Mouse (Mus musculus): ENCODE results near the gene Nfatc2ip.
"Not testable (repeated sequence)": the region's sequence is repeated elsewhere in the genome, so short reads cannot be mapped to it uniquely, and the experiment has no call there.

The Nfatc2ip gene

GRCm38 (mm10) chr7:126411061-126411460 lies 14.5 kb upstream of the Nfatc2ip start:
- DNase-seq (ENCODE audit: low spot score in 2 of 2): no peak

- DNase-seq (ENCODE audit: low spot score in 2 of 2): no peak
Observed at GRCm38 (mm10) chr7:126408686-126409085, 12.1 kb upstream of the Nfatc2ip start.

GRCm38 (mm10) chr7:126402518-126402917 lies 6.0 kb upstream of the Nfatc2ip start:
- DNase-seq (ENCODE audit: low spot score in 2 of 2): not testable (repeated sequence)

- peak; percentile 41 to 64 for DNase-seq (ENCODE audit: low spot score in 2 of 2)
Observed at GRCm38 (mm10) chr7:126399548-126399947, 3.0 kb upstream of the Nfatc2ip start.

- no peak for DNase-seq (ENCODE audit: low spot score in 2 of 2)
Observed at GRCm38 (mm10) chr7:126397822-126398221, 1.3 kb upstream of the Nfatc2ip start.

- no peak for DNase-seq (ENCODE audit: low spot score in 2 of 2)
Observed at GRCm38 (mm10) chr7:126397221-126397620, 684 bp upstream of the Nfatc2ip start.

GRCm38 (mm10) chr7:126392086-126392884 lies 4.3 kb downstream of the Nfatc2ip start:
- not testable (repeated sequence) for DNase-seq (ENCODE audit: low spot score in 2 of 2)

- no peak for DNase-seq (ENCODE audit: low spot score in 2 of 2)
Observed at GRCm38 (mm10) chr7:126388185-126388584, 8.4 kb downstream of the Nfatc2ip start.

- DNase-seq (ENCODE audit: low spot score in 2 of 2): no peak
Observed at GRCm38 (mm10) chr7:126383565-126383964, 13.0 kb downstream of the Nfatc2ip start.

- DNase-seq (ENCODE audit: low spot score in 2 of 2): peak; percentile 96
Observed at GRCm38 (mm10) chr7:126377278-126378158, 19.0 kb downstream of the Nfatc2ip start, which contains the start of gene Spns1. TSS of gene Spns1 (minus strand) at chr7:126377450.

- DNase-seq (ENCODE audit: low spot score in 2 of 2): no peak
Observed at GRCm38 (mm10) chr7:126376903-126377277, 19.6 kb downstream of the Nfatc2ip start.

- no peak for DNase-seq (ENCODE audit: low spot score in 2 of 2)
Observed at GRCm38 (mm10) chr7:126375012-126375411, 21.5 kb downstream of the Nfatc2ip start.

GRCm38 (mm10) chr7:126374526-126374925 lies 22.0 kb downstream of the Nfatc2ip start:
- DNase-seq (ENCODE audit: low spot score in 2 of 2): no peak

GRCm38 (mm10) chr7:126373007-126373406 lies 23.5 kb downstream of the Nfatc2ip start:
- no peak for DNase-seq (ENCODE audit: low spot score in 2 of 2)

GRCm38 (mm10) chr7:126369393-126369792 lies 27.1 kb downstream of the Nfatc2ip start, which contains the start of gene Lat:
TSS of gene Lat (minus strand) at chr7:126369570.
- DNase-seq (ENCODE audit: low spot score in 2 of 2): no peak

GRCm38 (mm10) chr7:126368367-126368766 lies 28.2 kb downstream of the Nfatc2ip start:
- no peak for DNase-seq (ENCODE audit: low spot score in 2 of 2)

- no peak for DNase-seq (ENCODE audit: low spot score in 2 of 2)
Observed at GRCm38 (mm10) chr7:126367636-126368035, 28.9 kb downstream of the Nfatc2ip start.

GRCm38 (mm10) chr7:126363038-126363437 lies 33.5 kb downstream of the Nfatc2ip start:
- no peak for DNase-seq (ENCODE audit: low spot score in 2 of 2)

- no peak for DNase-seq (ENCODE audit: low spot score in 2 of 2)
Observed at GRCm38 (mm10) chr7:126359049-126359448, 37.5 kb downstream of the Nfatc2ip start.

GRCm38 (mm10) chr7:126358413-126358812 lies 38.1 kb downstream of the Nfatc2ip start:
- DNase-seq (ENCODE audit: low spot score in 2 of 2): no peak

GRCm38 (mm10) chr7:126357838-126358237 lies 38.7 kb downstream of the Nfatc2ip start:
- DNase-seq (ENCODE audit: low spot score in 2 of 2): no peak

GRCm38 (mm10) chr7:126356793-126357591 lies 39.5 kb downstream of the Nfatc2ip start:
- DNase-seq (ENCODE audit: low spot score in 2 of 2): no peak

Data from frontal cortex, postnatal 10 days (tissue).